Mouse (Mus musculus) heart, postnatal 36 days (tissue): ENCODE measurements around the gene Ralb. TPM values are rescaled to one million over a fixed set of nuclear protein-coding genes. Genes with fewer than 3 reads are reported as not detected.

Source experiments
- total RNA-seq, 2 experiments: library from RNA; stranded (reverse); gene quantifications; 2 replicates each; pipeline ENCODE4 v1.2.3; 2021

Ralb gene
- total RNA-seq, 2 experiments from 2014 or later, result 30.9 to 31.1 TPM

Other genes with a start within 250 kb of the Ralb start
- gene Inhbb, start 82.5 kb downstream of the Ralb start, total RNA-seq, result 1 to 10 TPM; 1.4 to 1.5 TPM
- 10 to 100 TPM; 13.3 to 14.4 TPM for gene Tmem185b, start 21.4 kb upstream of the Ralb start, total RNA-seq
- 1 to 10 TPM; 3.5 to 7.2 TPM for gene Epb41l5, start 144.2 kb upstream of the Ralb start, total RNA-seq